Mouse (Mus musculus): Measurements from ENCODE around the gene Afmid. TPM values are rescaled to one million over a fixed set of nuclear protein-coding genes. Genes with fewer than 3 reads are reported as not detected.

The Afmid gene
- polyA plus RNA-seq, 1 experiment from 2014 or later, result 20.8 TPM

- Histone ChIP-seq H3K4me2 (ENCODE audit: low read length) (no peak overlapping the region), H3K27ac (replicated peaks in 1 of 2; ENCODE audit: control insufficient read depth in 1 of 2, insufficient read depth in 1 of 2, low read depth in 2 of 2, low read length in 2 of 2) (no peak overlapping the region), H3K27me3 (ENCODE audit: control insufficient read depth, insufficient read depth, low read length) (no peaks in the 10 kb centered on the region), H3K36me3 (ENCODE audit: control insufficient read depth, insufficient read depth, low read length) (no peaks in the 10 kb centered on the region), H3K9ac (ENCODE audit: low read length) (no peak overlapping the region), H3K9me3 (ENCODE audit: control insufficient read depth, low read length) (no peaks in the 10 kb centered on the region), H3K4me1 (ENCODE audit: control insufficient read depth in 2 of 2, insufficient read depth in 2 of 2, low read length in 2 of 2) (peaks cover 11 to 29% of the 10 kb centered on the region in 2 experiments; a peak in 3 of 4 replicates), H3K4me3 (ENCODE audit: control insufficient read depth in 1 of 2, insufficient read depth in 1 of 2, low read depth in 1 of 2, low read length in 2 of 2) (no peak overlapping the region)
- 72% methylated on average over 2 of the region's 2 CpGs for WGBS
- no peak for ATAC-seq (ENCODE audit: insufficient number of reproducible peaks, insufficient read depth, low FRiP score, low read depth)
Observed at GRCm38 (mm10) chr11:117845651-117846050, 19.9 kb downstream of the Afmid start.

DNA sequence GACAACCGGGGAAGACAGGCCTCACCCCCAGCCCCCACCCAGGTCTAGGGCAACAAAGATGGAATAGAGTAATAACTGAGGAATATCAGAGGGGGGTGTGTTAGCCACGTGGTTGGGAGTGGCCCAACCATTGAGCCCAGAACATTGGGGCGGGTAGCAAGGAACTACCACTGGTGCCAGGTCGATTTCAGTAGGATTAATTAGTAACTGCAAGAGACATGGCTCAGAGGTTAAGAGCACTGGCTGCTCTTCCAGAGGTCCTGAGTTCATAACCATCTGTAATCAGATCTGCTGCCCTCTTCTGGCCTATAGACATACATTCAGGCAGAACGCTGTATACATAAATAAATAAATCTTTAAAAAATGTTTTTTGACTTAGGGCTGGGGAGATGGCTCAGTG lies 20.9 kb downstream of the Afmid start:
- H3K4me3 ChIP-seq (ENCODE audit: control insufficient read depth in 1 of 2, insufficient read depth in 1 of 2, low read depth in 1 of 2, low read length in 2 of 2), result no peak overlapping the region
- WGBS, result 58% methylated on average over 5 of the region's 5 CpGs
- no peak overlapping the region for H3K4me2 ChIP-seq (ENCODE audit: low read length)
- H3K9me3 ChIP-seq (ENCODE audit: control insufficient read depth, low read length), result no peaks in the 10 kb centered on the region
- no peak overlapping the region for H3K9ac ChIP-seq (ENCODE audit: low read length)
- no peaks in the 10 kb centered on the region for H3K27me3 ChIP-seq (ENCODE audit: control insufficient read depth, insufficient read depth, low read length)
- H3K27ac ChIP-seq (replicated peaks in 1 of 2; ENCODE audit: control insufficient read depth in 1 of 2, insufficient read depth in 1 of 2, low read depth in 2 of 2, low read length in 2 of 2), result no peak overlapping the region
- peaks cover 6% of the 10 kb centered on the region; the same call in 1 of the 2 replicates for H3K36me3 ChIP-seq (ENCODE audit: control insufficient read depth, insufficient read depth, low read length)
- no peak for ATAC-seq (ENCODE audit: insufficient number of reproducible peaks, insufficient read depth, low FRiP score, low read depth)
- H3K4me1 ChIP-seq (ENCODE audit: control insufficient read depth in 2 of 2, insufficient read depth in 2 of 2, low read length in 2 of 2), result peaks cover 11 to 28% of the 10 kb centered on the region in 2 experiments; a peak in 3 of 4 replicates

DNA sequence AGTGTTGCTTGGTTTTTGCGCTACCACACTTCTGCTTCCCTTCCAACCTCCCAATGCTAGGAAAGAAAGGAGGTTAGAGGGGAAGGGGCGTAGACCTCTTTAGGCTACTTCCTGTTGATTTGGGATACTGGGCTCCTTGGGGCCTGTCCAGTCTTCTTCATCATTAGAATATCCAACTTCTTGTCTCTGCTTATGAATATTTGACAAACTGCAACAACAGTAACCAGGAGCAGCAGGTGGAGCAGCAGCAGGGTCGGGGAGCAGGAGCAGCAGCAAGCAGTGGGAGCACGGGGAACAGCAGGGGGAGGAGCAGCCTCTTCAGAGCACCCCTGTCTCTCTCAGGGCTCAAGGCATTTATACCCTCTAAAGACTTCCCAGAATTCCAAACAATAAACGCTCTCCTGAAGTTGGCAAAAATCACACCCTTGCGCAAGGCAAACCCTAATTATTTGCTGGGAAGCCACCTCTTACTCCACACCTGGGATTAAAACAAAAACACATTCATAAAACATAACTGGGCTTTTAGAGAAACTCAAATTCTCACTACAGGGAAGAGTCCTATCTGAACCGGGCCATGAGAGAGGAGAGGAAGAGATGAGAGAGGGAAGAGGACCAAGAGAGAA lies 22.0 kb downstream of the Afmid start:
- peak overlapping the region; percentile 97 to 100 for H3K27ac ChIP-seq (replicated peaks in 1 of 2; ENCODE audit: control insufficient read depth in 1 of 2, insufficient read depth in 1 of 2, low read depth in 2 of 2, low read length in 2 of 2)
- H3K4me3 ChIP-seq (ENCODE audit: control insufficient read depth in 1 of 2, insufficient read depth in 1 of 2, low read depth in 1 of 2, low read length in 2 of 2), result peak overlapping the region in 1 of 2 experiments; percentile 83; a peak in 2 of 4 replicates
- H3K9ac ChIP-seq (ENCODE audit: low read length), result peak overlapping the region; percentile 95
- H3K36me3 ChIP-seq (ENCODE audit: control insufficient read depth, insufficient read depth, low read length), result peaks cover 16% of the 10 kb centered on the region
- WGBS, result 78% methylated on average over 7 of the region's 7 CpGs
- peak overlapping the region; percentile 92 for H3K4me2 ChIP-seq (ENCODE audit: low read length)
- no peaks in the 10 kb centered on the region for H3K9me3 ChIP-seq (ENCODE audit: control insufficient read depth, low read length)
- peaks cover 11 to 28% of the 10 kb centered on the region in 2 experiments; a peak in 3 of 4 replicates for H3K4me1 ChIP-seq (ENCODE audit: control insufficient read depth in 2 of 2, insufficient read depth in 2 of 2, low read length in 2 of 2)
- no peaks in the 10 kb centered on the region for H3K27me3 ChIP-seq (ENCODE audit: control insufficient read depth, insufficient read depth, low read length)
- ATAC-seq (ENCODE audit: insufficient number of reproducible peaks, insufficient read depth, low FRiP score, low read depth), result no peak

- no peaks in the 10 kb centered on the region for H3K9me3 ChIP-seq (ENCODE audit: control insufficient read depth, low read length)
- H3K4me2 ChIP-seq (ENCODE audit: low read length), result peak overlapping the region; percentile 92
- WGBS, result 7% methylated on average over 19 of the region's 19 CpGs
- peak overlapping the region; percentile 97 to 100 for H3K27ac ChIP-seq (replicated peaks in 1 of 2; ENCODE audit: control insufficient read depth in 1 of 2, insufficient read depth in 1 of 2, low read depth in 2 of 2, low read length in 2 of 2)
- peaks cover 24% of the 10 kb centered on the region for H3K36me3 ChIP-seq (ENCODE audit: control insufficient read depth, insufficient read depth, low read length)
- peaks cover 11 to 28% of the 10 kb centered on the region in 2 experiments; a peak in 3 of 4 replicates for H3K4me1 ChIP-seq (ENCODE audit: control insufficient read depth in 2 of 2, insufficient read depth in 2 of 2, low read length in 2 of 2)
- peak; percentile 64 for ATAC-seq (ENCODE audit: insufficient number of reproducible peaks, insufficient read depth, low FRiP score, low read depth)
- H3K4me3 ChIP-seq (ENCODE audit: control insufficient read depth in 1 of 2, insufficient read depth in 1 of 2, low read depth in 1 of 2, low read length in 2 of 2), result peak overlapping the region; percentile 83 to 95
- H3K27me3 ChIP-seq (ENCODE audit: control insufficient read depth, insufficient read depth, low read length), result no peaks in the 10 kb centered on the region
- peak overlapping the region; percentile 95 for H3K9ac ChIP-seq (ENCODE audit: low read length)
Observed at GRCm38 (mm10) chr11:117848271-117848984, 22.7 kb downstream of the Afmid start.

- Histone ChIP-seq H3K4me1 (ENCODE audit: control insufficient read depth in 2 of 2, insufficient read depth in 2 of 2, low read length in 2 of 2) (peaks cover 11 to 28% of the 10 kb centered on the region in 2 experiments; a peak in 3 of 4 replicates), H3K4me3 (ENCODE audit: control insufficient read depth in 1 of 2, insufficient read depth in 1 of 2, low read depth in 1 of 2, low read length in 2 of 2) (peak within 1 kb of the TSS; percentile 83 to 95), H3K27me3 (ENCODE audit: control insufficient read depth, insufficient read depth, low read length) (no peaks in the 10 kb centered on the region), H3K27ac (replicated peaks in 1 of 2; ENCODE audit: control insufficient read depth in 1 of 2, insufficient read depth in 1 of 2, low read depth in 2 of 2, low read length in 2 of 2) (peak within 1 kb of the TSS; percentile 97 to 100), H3K36me3 (ENCODE audit: control insufficient read depth, insufficient read depth, low read length) (peaks cover 31% of the 10 kb centered on the region), H3K9ac (ENCODE audit: low read length) (peak within 1 kb of the TSS; percentile 95), H3K9me3 (ENCODE audit: control insufficient read depth, low read length) (no peaks in the 10 kb centered on the region), H3K4me2 (ENCODE audit: low read length) (peak within 1 kb of the TSS; percentile 92)
- ATAC-seq (ENCODE audit: insufficient number of reproducible peaks, insufficient read depth, low FRiP score, low read depth), result peak; percentile 92
- under 1% methylated on average over 49 of the region's 51 CpGs for WGBS
Observed at GRCm38 (mm10) chr11:117848985-117849671, 23.4 kb downstream of the Afmid start, which contains the start of gene Birc5. Birc5 (plus strand) TSS chr11:117849251.

DNA sequence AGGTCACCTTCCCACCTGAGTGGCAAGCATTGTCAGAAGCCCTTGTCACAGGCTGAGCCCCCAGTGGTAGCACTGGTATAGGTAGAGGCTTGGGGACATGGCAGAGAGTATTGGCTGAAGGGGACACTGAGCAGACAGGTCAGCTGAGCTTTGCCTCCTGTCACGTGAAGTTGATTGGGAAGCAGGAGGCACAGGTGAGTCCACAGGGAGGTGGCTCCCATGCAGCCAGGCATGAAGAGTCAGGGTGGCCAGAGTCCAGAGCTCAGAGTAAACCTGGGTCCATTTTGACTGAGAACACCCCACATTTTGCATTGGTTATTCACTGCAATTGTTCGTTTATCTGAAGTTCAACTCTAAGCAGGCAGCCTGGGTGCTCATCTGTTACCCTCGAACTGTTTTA lies 27.2 kb downstream of the Afmid start:
- H3K4me1 ChIP-seq (ENCODE audit: control insufficient read depth in 2 of 2, insufficient read depth in 2 of 2, low read length in 2 of 2), result peaks cover 11 to 23% of the 10 kb centered on the region in 2 experiments; a peak in 3 of 4 replicates
- H3K9ac ChIP-seq (ENCODE audit: low read length), result no peak overlapping the region
- 83% methylated on average over 3 of the region's 3 CpGs for WGBS
- H3K27ac ChIP-seq (replicated peaks in 1 of 2; ENCODE audit: control insufficient read depth in 1 of 2, insufficient read depth in 1 of 2, low read depth in 2 of 2, low read length in 2 of 2), result no peak overlapping the region
- ATAC-seq (ENCODE audit: insufficient number of reproducible peaks, insufficient read depth, low FRiP score, low read depth), result no peak
- no peak overlapping the region for H3K4me2 ChIP-seq (ENCODE audit: low read length)
- H3K36me3 ChIP-seq (ENCODE audit: control insufficient read depth, insufficient read depth, low read length), result peaks cover 66% of the 10 kb centered on the region
- H3K9me3 ChIP-seq (ENCODE audit: control insufficient read depth, low read length), result no peaks in the 10 kb centered on the region
- H3K27me3 ChIP-seq (ENCODE audit: control insufficient read depth, insufficient read depth, low read length), result no peaks in the 10 kb centered on the region
- no peak overlapping the region for H3K4me3 ChIP-seq (ENCODE audit: control insufficient read depth in 1 of 2, insufficient read depth in 1 of 2, low read depth in 1 of 2, low read length in 2 of 2)

DNA sequence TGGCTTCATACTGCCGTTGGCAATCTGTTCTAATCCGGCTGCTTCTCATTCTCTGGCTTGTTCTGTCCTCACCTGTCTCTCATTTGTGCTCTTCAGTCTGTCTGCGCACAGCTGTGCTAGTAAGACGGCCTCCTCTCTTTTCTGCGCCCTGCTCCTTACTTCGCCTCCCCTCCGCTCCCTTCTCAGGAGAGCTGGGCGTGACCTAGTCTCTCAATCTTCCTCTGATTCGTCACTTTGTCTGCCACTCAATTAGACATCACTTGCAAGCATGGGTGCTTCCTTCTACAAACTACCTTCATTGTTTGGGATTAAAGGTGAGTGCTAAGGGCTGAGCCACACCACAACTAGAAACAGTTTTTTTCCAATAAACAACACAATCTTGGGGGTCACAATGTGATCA lies 28.5 kb downstream of the Afmid start:
- no peak overlapping the region for H3K27ac ChIP-seq (replicated peaks in 1 of 2; ENCODE audit: control insufficient read depth in 1 of 2, insufficient read depth in 1 of 2, low read depth in 2 of 2, low read length in 2 of 2)
- ATAC-seq (ENCODE audit: insufficient number of reproducible peaks, insufficient read depth, low FRiP score, low read depth), result no peak
- H3K27me3 ChIP-seq (ENCODE audit: control insufficient read depth, insufficient read depth, low read length), result peaks cover 6% of the 10 kb centered on the region; the same call in 1 of the 2 replicates
- H3K4me3 ChIP-seq (ENCODE audit: control insufficient read depth in 1 of 2, insufficient read depth in 1 of 2, low read depth in 1 of 2, low read length in 2 of 2), result no peak overlapping the region
- no peak overlapping the region for H3K9ac ChIP-seq (ENCODE audit: low read length)
- peaks cover 69% of the 10 kb centered on the region for H3K36me3 ChIP-seq (ENCODE audit: control insufficient read depth, insufficient read depth, low read length)
- no peaks in the 10 kb centered on the region for H3K9me3 ChIP-seq (ENCODE audit: control insufficient read depth, low read length)
- no peak overlapping the region for H3K4me2 ChIP-seq (ENCODE audit: low read length)
- peaks cover 6 to 16% of the 10 kb centered on the region in 2 experiments; a peak in 3 of 4 replicates for H3K4me1 ChIP-seq (ENCODE audit: control insufficient read depth in 2 of 2, insufficient read depth in 2 of 2, low read length in 2 of 2)
- 91% methylated on average over 9 of the region's 9 CpGs for WGBS
